Comparison of ENCODE assay signal across 31 mouse cellular contexts in genomic region chr1:82375452-82375851, GRCm38 (mm10). TPM values are rescaled to one million over a fixed set of nuclear protein-coding genes. Genes with fewer than 3 reads are reported as not detected.
DNase-seq lines count a peak whose midpoint lies in the region; ATAC-seq lines count a peak whose summit lies in the region.
"Had no signal": no experiment of that assay in that cellular context is flagged by ENCODE, and none has a peak within 500 bp of the region (broad histone marks: within the 10 kb centered on the region; RNA-seq: fewer than 3 reads in every experiment).

No protein-coding gene starts in this region.

- DNase-seq in forebrain, embryonic 10.5 days (ENCODE audit: extremely low spot score, low spot score): no peak
- no peak for DNase-seq in forebrain, embryonic 14.5 days (ENCODE audit: low spot score)
- no peak for DNase-seq in kidney, postnatal 10 days
- DNase-seq in neural tube, embryonic 10.5 days (ENCODE audit: extremely low spot score, low spot score): peak; percentile 22
- peak; percentile 58 for DNase-seq in mesoderm, embryonic 11.5 days (ENCODE audit: low read depth, low spot score)
- DNase-seq in gastrocnemius, postnatal 10 days: no peak
- DNase-seq: adrenal gland, adult 8-10 months; cerebellum, adult 2 months; cerebellum, postnatal 14 days; gastrocnemius, postnatal 25 days; heart, adult 11 months; kidney, adult 18-20 months; layer of hippocampus, adult 9-11 months; lung, postnatal 14 days; retina, postnatal 1 day; right cerebral cortex, postnatal 14 days; thymus, postnatal 36 days had no signal

- H3K4me2 ChIP-seq in forebrain, embryonic 14.5 days (ENCODE audit: low read length): no peak overlapping the region
- H3K4me2 ChIP-seq in kidney, embryonic 15.5 days: no peak overlapping the region
- no peak overlapping the region for H3K4me2 ChIP-seq in neural tube, embryonic 15.5 days
- H3K4me2 ChIP-seq: heart, embryonic 15.5 days; hindbrain, embryonic 13.5 days; limb, embryonic 15.5 days; liver, embryonic 15.5 days; lung, embryonic 14.5 days; midbrain, embryonic 11.5 days; neural tube, embryonic 12.5 days had no signal

- 73% methylated on average over 3 of the region's 3 CpGs for WGBS in forebrain, embryonic 10.5 days
- 65% methylated on average over 3 of the region's 3 CpGs for WGBS in forebrain, embryonic 14.5 days
- WGBS in kidney, embryonic 15.5 days: 30% methylated on average over 3 of the region's 3 CpGs
- WGBS in neural tube, embryonic 15.5 days: 47% methylated on average over 3 of the region's 3 CpGs

- peaks cover 22% of the 10 kb centered on the region for H3K4me1 ChIP-seq in forebrain, embryonic 10.5 days
- no peaks in the 10 kb centered on the region for H3K4me1 ChIP-seq in forebrain, embryonic 14.5 days (ENCODE audit: control insufficient read depth, insufficient read depth, low read length)
- H3K4me1 ChIP-seq in kidney, embryonic 15.5 days: peaks cover 9% of the 10 kb centered on the region
- no peaks in the 10 kb centered on the region for H3K4me1 ChIP-seq in neural tube, embryonic 15.5 days
- H3K4me1 ChIP-seq: heart, embryonic 10.5 days; heart, embryonic 15.5 days; hindbrain, embryonic 13.5 days; limb, embryonic 15.5 days; neural tube, embryonic 12.5 days had no signal

- H3K9me3 ChIP-seq in forebrain, embryonic 10.5 days: no peaks in the 10 kb centered on the region
- H3K9me3 ChIP-seq in forebrain, embryonic 14.5 days (replicated peaks; ENCODE audit: control insufficient read depth, low read length): no peaks in the 10 kb centered on the region
- H3K9me3 ChIP-seq in kidney, embryonic 15.5 days (replicated peaks): no peaks in the 10 kb centered on the region
- no peaks in the 10 kb centered on the region for H3K9me3 ChIP-seq in neural tube, embryonic 15.5 days (replicated peaks)
- H3K9me3 ChIP-seq: G1E; heart, embryonic 10.5 days; heart, embryonic 15.5 days; hindbrain, embryonic 13.5 days; limb, embryonic 10.5 days; limb, embryonic 15.5 days; liver, embryonic 15.5 days; neural tube, embryonic 12.5 days had no signal

- no peak; the same call in 1 of the 2 replicates for ATAC-seq in forebrain, embryonic 14.5 days
- ATAC-seq in kidney, embryonic 15.5 days (replicated peaks; ENCODE audit: low FRiP score): 0 out of 2 replicates have a peak, but pooled peaks have one; percentile 54
- ATAC-seq in neural tube, embryonic 15.5 days (ENCODE audit: low FRiP score): no peak
- ATAC-seq: inflammation-experienced regulatory T-cells, adult 6 months; midbrain, embryonic 16.5 days had no signal

- no peaks in the 10 kb centered on the region for H3K27me3 ChIP-seq in forebrain, embryonic 10.5 days (ENCODE audit: poor library complexity, severe bottlenecking)
- H3K27me3 ChIP-seq in forebrain, embryonic 14.5 days (replicated peaks; ENCODE audit: control insufficient read depth, insufficient read depth, low read length): no peaks in the 10 kb centered on the region
- H3K27me3 ChIP-seq in kidney, embryonic 15.5 days: no peaks in the 10 kb centered on the region
- H3K27me3 ChIP-seq in neural tube, embryonic 15.5 days (replicated peaks): no peaks in the 10 kb centered on the region
- H3K27me3 ChIP-seq: hindbrain, embryonic 13.5 days; limb, embryonic 15.5 days; liver, embryonic 15.5 days; neural tube, embryonic 12.5 days had no signal

- H3K36me3 ChIP-seq in forebrain, embryonic 10.5 days (replicated peaks): no peaks in the 10 kb centered on the region
- H3K36me3 ChIP-seq in forebrain, embryonic 14.5 days (ENCODE audit: control insufficient read depth, insufficient read depth, low read length): no peaks in the 10 kb centered on the region
- no peaks in the 10 kb centered on the region for H3K36me3 ChIP-seq in kidney, embryonic 15.5 days
- no peaks in the 10 kb centered on the region for H3K36me3 ChIP-seq in neural tube, embryonic 15.5 days
- H3K36me3 ChIP-seq: heart, embryonic 15.5 days; hindbrain, embryonic 13.5 days; limb, embryonic 10.5 days; limb, embryonic 15.5 days; neural tube, embryonic 12.5 days had no signal

- H3K27ac ChIP-seq in forebrain, embryonic 10.5 days: peak overlapping the region; percentile 76; the same call in 1 of the 2 replicates
- H3K27ac ChIP-seq in forebrain, embryonic 14.5 days (ENCODE audit: low read depth, low read length): no peak overlapping the region
- peak overlapping the region; percentile 64 for H3K27ac ChIP-seq in kidney, embryonic 15.5 days
- H3K27ac ChIP-seq in neural tube, embryonic 15.5 days (replicated peaks): no peak overlapping the region
- H3K27ac ChIP-seq: heart, embryonic 15.5 days; hindbrain, embryonic 13.5 days; limb, embryonic 15.5 days; neural tube, embryonic 12.5 days had no signal

- H3K4me3 ChIP-seq in forebrain, embryonic 10.5 days: no peak overlapping the region
- H3K4me3 ChIP-seq in forebrain, embryonic 14.5 days (ENCODE audit: low read depth, low read length): no peak overlapping the region
- H3K4me3 ChIP-seq in kidney, embryonic 15.5 days (replicated peaks): no peak overlapping the region
- no peak overlapping the region for H3K4me3 ChIP-seq in neural tube, embryonic 15.5 days (replicated peaks)
- H3K4me3 ChIP-seq: heart, embryonic 10.5 days; heart, embryonic 15.5 days; hindbrain, embryonic 13.5 days; limb, embryonic 10.5 days; limb, embryonic 15.5 days; liver, embryonic 15.5 days; neural tube, embryonic 12.5 days had no signal

- no peak overlapping the region for H3K9ac ChIP-seq in forebrain, embryonic 14.5 days (ENCODE audit: low read length)
- no peak overlapping the region for H3K9ac ChIP-seq in kidney, embryonic 15.5 days
- no peak overlapping the region for H3K9ac ChIP-seq in neural tube, embryonic 15.5 days (replicated peaks)
- H3K9ac ChIP-seq: heart, embryonic 15.5 days; hindbrain, embryonic 13.5 days; limb, embryonic 15.5 days; liver, embryonic 15.5 days; lung, embryonic 14.5 days; neural tube, embryonic 12.5 days had no signal

RNA-seq across cellular contexts. Expression of gene Rhbdd1, which starts 59.2 kb away (rescaled TPM):
- 10.2 and 10.6 TPM in 2 replicates for polyA plus RNA-seq in forebrain, embryonic 10.5 days (2016; fragmentation: Nextera tagmentation; extraction: Ambion mirVana)
- polyA plus RNA-seq in forebrain, embryonic 14.5 days (2014; fragmentation: Nextera tagmentation; extraction: Ambion mirVana): 4.0 and 4.2 TPM in 2 replicates
- polyA plus RNA-seq in kidney, embryonic 15.5 days (2015; fragmentation: Nextera tagmentation; extraction: Ambion mirVana): 9.4 and 9.8 TPM in 2 replicates
- 4.1 and 4.7 TPM in 2 replicates for polyA plus RNA-seq in neural tube, embryonic 15.5 days (2015; fragmentation: Nextera tagmentation; extraction: Ambion mirVana)
- total RNA-seq in gastrocnemius, postnatal 10 days (2021): 10 to 100 TPM; 12.2 to 13.2 TPM

Comparison
In these comparisons a context has a peak if more than half of its experiments do, and no peak if none do; other contexts are left out.
1. H3K27ac ChIP-seq: peak in forebrain, embryonic 10.5 days (single experiment) and kidney, embryonic 15.5 days (single experiment); none in forebrain, embryonic 14.5 days (single experiment) and neural tube, embryonic 15.5 days (single experiment).
2. DNase-seq: peak in neural tube, embryonic 10.5 days (single experiment) and mesoderm, embryonic 11.5 days (single experiment); none in forebrain, embryonic 10.5 days (single experiment), forebrain, embryonic 14.5 days (single experiment), kidney, postnatal 10 days (single experiment) and gastrocnemius, postnatal 10 days (single experiment).